In the genomic region with DNA sequence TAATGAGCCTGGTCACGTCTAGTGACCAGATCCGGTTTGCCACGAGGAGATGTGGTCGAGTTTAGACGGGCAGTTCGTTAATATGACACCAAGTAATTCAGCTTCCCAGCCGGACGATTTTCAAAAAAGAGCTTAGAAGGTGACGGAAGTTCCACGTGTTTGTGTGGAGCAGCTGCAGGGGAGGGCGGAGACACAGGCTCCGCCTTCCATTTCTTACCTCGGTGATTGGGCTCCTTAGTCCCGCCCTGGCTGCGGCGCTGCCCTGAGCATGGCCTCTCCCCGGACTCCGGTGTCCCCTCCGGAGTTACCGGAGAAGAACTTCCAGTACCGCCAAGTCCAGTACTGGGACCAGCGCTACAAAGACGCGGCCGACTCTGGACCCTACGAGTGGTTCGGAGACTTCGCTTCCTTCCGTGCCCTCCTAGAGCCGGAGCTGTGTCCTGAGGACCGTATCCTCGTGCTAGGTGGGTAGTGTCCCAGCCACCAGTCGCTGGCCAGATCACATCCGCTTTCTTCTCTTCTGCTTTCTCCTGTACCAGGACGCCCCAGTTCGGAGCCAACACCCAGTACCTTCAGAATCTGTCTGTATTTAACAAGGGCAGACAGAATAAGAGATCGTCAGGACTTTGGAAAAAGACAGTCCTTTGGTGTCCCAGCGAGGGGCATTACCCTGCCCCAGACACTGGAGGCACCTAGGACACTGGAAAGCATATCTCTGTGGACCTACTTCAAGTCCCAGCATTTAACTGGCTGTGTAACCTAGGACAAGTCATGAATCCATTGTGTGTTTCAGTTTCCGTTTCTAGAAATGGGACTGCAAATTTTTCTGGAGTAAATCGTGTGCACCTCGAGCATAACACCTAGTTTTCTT, we compare ENCODE assay signal across 1 mouse cellular context.
TF ChIP-seq lines count a peak whose summit lies in the region.

A gene (plus strand): TSS at position 237 of the 871 bp plus-strand sequence.
A gene (plus strand): TSS at position 254 of the 871 bp plus-strand sequence.
A gene (minus strand): TSS at position 379 of the 871 bp plus-strand sequence.

TF ChIP-seq in MEL, 35 proteins besides CTCF, POLR2A, EP300 and RAD21 (continued from another document):
- TF ChIP-seq POLR2AphosphoS5 (IDR thresholded peaks at IDR 0.05; ENCODE audit: borderline replicate concordance, low read depth, low read length) = no peak
- TF ChIP-seq TCF12 (IDR thresholded peaks at IDR 0.05; ENCODE audit: low read depth, low read length) = peak; percentile 38; the same call in 1 of the 2 replicates
- peak; percentile 99 for TF ChIP-seq MXI1 (IDR thresholded peaks at IDR 0.05; ENCODE audit: low read depth, low read length)
- TF ChIP-seq RCOR1 (IDR thresholded peaks at IDR 0.05; ENCODE audit: low read depth, low read length) = no peak
- TF ChIP-seq UBTF (IDR thresholded peaks at IDR 0.05; ENCODE audit: borderline replicate concordance, insufficient read depth, low read depth, low read length) = no peak
- TF ChIP-seq MYB (IDR thresholded peaks at IDR 0.05; ENCODE audit: low read depth, low read length) = no peak
- no peak for TF ChIP-seq NRF1 (IDR thresholded peaks at IDR 0.05; ENCODE audit: insufficient read depth, low read depth, low read length, poor library complexity, severe bottlenecking)
- TF ChIP-seq HCFC1 (IDR thresholded peaks at IDR 0.05; ENCODE audit: low read depth, low read length) = peak; percentile 81
- TF ChIP-seq MEF2A (IDR thresholded peaks at IDR 0.05; ENCODE audit: extremely low read depth, insufficient replicate concordance, low read depth, low read length, poor library complexity, severe bottlenecking) = no peak
- no peak for TF ChIP-seq USF2 (IDR thresholded peaks at IDR 0.05; ENCODE audit: borderline replicate concordance in 1 of 2, insufficient read depth in 1 of 2, low read depth in 1 of 2, low read length in 2 of 2)
- peak; percentile 99 for TF ChIP-seq SIN3A (IDR thresholded peaks at IDR 0.05; ENCODE audit: low read length)
- no peak for TF ChIP-seq USF1 (IDR thresholded peaks at IDR 0.05; ENCODE audit: low read depth, low read length)
- TF ChIP-seq CHD2 (IDR thresholded peaks at IDR 0.05; ENCODE audit: low read length) = no peak
- TF ChIP-seq ELF1 (IDR thresholded peaks at IDR 0.05; ENCODE audit: low read depth, low read length) = peak; percentile 30; the same call in 1 of the 2 replicates
- 0 out of 2 replicates have a peak, but pooled peaks have one; percentile 19 for TF ChIP-seq ZMIZ1 (IDR thresholded peaks at IDR 0.05; ENCODE audit: low read depth, low read length)
- no peak for TF ChIP-seq ZNF384 (IDR thresholded peaks at IDR 0.05; ENCODE audit: low read depth, low read length)
- no peak for TF ChIP-seq E2F4 (IDR thresholded peaks at IDR 0.05; ENCODE audit: borderline replicate concordance, low read depth, low read length)
- no peak for TF ChIP-seq KAT2A (conservative IDR thresholded peaks at IDR 0.05; ENCODE audit: low read depth, low read length)
- TF ChIP-seq MAZ (IDR thresholded peaks at IDR 0.05; ENCODE audit: low read depth, low read length) = no peak
- TF ChIP-seq ZC3H11A (IDR thresholded peaks at IDR 0.05; ENCODE audit: low read depth, low read length) = no peak
TF ChIP-seq in MEL: peak in this region for 13.
